Mouse (Mus musculus) brown adipose tissue, adult 24 weeks (tissue): ENCODE measurements around the gene Grpel1. TPM values are rescaled to one million over a fixed set of nuclear protein-coding genes. Genes with fewer than 3 reads are reported as not detected.

Experiments
- H3K27ac ChIP-seq: fragments of 200-500 bp; replicated peaks from 2 replicates; pipeline ENCODE4 v1.5.1; 2012; ENCODE audit warnings: low read depth, mild to moderate bottlenecking, low read length
- H3K4me1 ChIP-seq: fragments of 200-500 bp; 2 replicates; pipeline ENCODE4 v1.6.1; 2012; ENCODE audit warnings: low read length, mixed read lengths; ENCODE audit not compliant: control insufficient read depth, insufficient read depth, insufficient read length
- H3K4me3 ChIP-seq: fragments of 200-500 bp; 2 replicates; pipeline ENCODE4 v1.5.1; 2012; ENCODE audit warnings: low read depth, mild to moderate bottlenecking, low read length, moderate library complexity; ENCODE audit not compliant: insufficient read depth
- polyA plus RNA-seq: library from polyadenylated mRNA; stranded (reverse); fragments of >200 nt; gene quantifications from 2 replicates; pipeline ENCODE4 v1.2.4, GENCODE M21; 2012; ENCODE audit not compliant: missing spikeins, insufficient read depth, insufficient read length

Grpel1 gene
- polyA plus RNA-seq, 1 experiment, result 149 TPM

DNA sequence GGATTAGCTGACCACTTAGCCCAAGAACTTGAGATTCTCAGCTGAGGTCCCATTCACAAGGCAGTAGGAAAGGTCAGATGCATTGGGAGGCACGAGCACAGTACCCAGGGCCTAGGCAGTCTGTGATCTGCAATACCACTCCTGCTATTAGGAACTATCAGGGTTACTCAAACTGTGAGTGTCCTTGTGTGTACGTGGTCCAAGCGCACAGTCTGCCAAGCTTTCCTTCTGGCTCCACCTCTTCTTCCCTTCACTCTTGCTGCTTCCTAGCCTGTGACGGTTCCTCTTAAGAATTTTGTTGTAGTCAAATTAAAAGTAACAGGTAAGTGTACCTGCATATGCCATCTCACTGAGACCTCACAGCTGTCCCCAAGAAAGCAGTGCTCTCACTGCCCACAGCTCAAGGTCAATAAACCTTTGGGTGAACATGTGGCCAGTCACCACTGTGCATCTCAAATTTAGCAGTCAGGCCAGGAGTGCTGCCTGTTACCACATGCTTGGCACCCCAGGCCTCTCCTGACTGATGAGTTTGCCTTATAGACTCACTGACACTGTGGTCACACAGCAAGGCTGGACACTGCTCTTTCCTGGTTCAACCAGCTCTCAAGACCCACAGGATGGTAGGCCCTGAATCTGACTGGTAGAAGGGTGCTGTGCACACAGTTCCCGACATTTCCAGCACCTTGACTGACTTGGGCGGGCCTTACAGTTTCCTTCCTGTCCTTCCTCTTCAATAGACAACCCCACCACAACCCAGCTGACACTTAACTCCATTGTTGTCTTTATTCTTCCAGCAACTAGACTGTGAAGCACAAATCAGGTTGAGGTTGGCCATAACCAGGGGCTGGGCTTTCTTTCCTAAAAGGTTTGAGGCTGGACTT lies 14.0 kb downstream of the Grpel1 start:
- Histone ChIP-seq H3K27ac (peak overlapping the region; percentile 69), H3K4me1 (peaks cover 53% of the 10 kb centered on the region), H3K4me3 (no peak overlapping the region)

DNA sequence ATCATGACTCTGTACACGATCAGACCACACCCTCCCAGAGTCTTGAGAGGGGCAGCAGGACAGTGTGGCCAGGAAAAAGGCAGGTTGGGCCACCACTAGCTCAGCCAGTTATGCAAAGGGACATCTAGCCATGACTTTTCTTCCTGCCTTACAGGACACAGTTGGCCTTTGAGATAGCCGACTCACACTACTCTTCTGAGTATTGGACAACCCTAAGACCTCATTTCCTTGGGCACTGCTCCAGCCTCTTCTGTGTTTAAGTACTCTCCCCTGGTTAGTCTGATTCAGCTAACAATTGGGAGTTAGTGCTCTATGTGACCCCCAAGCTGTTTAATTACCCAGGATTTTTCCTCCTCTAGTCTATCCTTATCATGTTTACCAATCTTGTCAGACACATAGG lies 14.9 kb downstream of the Grpel1 start:
- Histone ChIP-seq H3K4me1 (peaks cover 53% of the 10 kb centered on the region), H3K4me3 (no peak overlapping the region), H3K27ac (peak overlapping the region; percentile 69; the same call in 1 of the 2 replicates)

DNA sequence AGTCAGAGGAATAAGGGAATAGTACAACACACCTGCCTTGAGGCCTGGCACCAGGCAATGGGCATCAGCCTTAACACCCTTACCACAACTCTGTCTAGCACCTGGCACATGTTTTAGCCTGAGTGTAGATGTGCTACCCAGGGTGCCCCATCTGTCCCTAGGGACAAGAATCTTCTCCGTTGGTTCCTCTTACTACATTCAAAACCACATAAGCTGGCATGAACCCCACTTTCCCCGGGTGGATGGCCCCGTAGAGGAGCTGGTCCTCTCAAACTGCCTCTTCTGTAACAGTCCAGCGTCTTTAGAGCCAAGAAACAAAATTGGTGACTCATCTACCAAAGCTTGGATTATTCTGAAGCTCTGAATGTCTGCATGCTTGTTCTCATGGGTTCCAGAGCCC lies 15.6 kb downstream of the Grpel1 start:
- Histone ChIP-seq H3K4me3 (no peak overlapping the region), H3K27ac (peak overlapping the region; percentile 29; the same call in 1 of the 2 replicates), H3K4me1 (peaks cover 53% of the 10 kb centered on the region)

DNA sequence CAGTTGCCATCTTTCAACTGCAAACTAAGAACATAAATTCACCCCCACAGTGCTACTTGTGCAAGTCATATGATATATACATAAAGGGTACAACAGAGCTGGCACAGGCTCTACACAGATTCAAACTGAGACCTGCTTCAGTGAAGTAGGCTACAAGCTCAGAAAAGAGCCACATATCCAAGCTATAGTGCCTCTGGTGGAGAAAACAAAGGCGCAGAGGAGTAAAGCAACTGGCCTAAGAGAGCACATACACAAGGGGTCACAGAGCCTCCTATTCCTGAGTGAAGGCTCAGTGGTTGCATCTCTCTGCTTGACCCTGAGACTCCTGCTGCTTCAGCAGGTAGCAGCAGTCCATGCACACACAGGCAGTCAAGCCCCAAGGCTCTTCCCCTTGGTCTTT lies 16.3 kb downstream of the Grpel1 start:
- Histone ChIP-seq H3K4me1 (peaks cover 53% of the 10 kb centered on the region), H3K4me3 (no peak overlapping the region), H3K27ac (no peak overlapping the region)

DNA sequence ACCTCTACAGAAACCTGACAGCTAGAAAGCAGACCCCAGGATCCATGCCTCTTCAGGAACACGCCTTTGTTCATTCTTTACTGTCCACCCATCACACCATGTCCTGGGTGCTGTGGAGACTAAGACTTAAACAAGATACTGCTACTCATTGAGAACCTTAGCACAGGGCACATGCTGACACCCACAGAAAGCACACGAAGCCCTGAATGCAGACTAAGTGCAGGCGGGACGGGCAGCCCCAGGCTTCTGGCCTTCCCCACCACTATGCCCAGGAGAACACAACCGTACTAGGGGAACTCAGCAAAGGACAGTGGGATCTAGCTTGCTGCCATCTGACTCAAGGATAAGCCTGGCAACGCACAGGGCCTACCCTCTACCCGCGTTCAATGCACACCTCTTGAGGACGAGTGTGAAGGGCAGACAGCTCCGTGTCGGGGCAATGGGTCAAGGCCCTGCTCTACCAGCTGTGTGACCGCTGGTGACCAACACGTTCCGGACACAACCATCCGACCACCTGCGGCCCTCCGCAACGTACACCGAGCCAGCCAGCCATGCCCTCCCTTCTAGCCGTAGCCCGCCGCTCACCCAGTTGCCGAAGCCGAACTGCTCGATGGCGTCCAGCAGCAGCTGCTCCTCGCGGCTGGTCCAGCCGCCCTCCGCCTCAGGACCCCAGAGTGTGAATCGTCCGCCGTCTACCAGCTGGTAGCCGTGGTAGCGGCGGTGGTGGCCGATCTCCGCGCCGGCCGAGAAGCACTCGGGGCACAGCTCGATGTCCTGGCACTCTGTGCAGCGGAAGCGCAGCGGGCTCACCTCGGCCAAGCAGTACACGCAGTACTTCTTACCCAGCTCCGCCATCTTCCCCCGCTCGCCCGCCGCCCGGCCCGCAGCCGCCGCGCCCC lies 18.7 kb downstream of the Grpel1 start:
- Histone ChIP-seq H3K4me1 (peaks cover 41% of the 10 kb centered on the region), H3K4me3 (peak overlapping the region; percentile 99), H3K27ac (peak overlapping the region; percentile 75)

DNA sequence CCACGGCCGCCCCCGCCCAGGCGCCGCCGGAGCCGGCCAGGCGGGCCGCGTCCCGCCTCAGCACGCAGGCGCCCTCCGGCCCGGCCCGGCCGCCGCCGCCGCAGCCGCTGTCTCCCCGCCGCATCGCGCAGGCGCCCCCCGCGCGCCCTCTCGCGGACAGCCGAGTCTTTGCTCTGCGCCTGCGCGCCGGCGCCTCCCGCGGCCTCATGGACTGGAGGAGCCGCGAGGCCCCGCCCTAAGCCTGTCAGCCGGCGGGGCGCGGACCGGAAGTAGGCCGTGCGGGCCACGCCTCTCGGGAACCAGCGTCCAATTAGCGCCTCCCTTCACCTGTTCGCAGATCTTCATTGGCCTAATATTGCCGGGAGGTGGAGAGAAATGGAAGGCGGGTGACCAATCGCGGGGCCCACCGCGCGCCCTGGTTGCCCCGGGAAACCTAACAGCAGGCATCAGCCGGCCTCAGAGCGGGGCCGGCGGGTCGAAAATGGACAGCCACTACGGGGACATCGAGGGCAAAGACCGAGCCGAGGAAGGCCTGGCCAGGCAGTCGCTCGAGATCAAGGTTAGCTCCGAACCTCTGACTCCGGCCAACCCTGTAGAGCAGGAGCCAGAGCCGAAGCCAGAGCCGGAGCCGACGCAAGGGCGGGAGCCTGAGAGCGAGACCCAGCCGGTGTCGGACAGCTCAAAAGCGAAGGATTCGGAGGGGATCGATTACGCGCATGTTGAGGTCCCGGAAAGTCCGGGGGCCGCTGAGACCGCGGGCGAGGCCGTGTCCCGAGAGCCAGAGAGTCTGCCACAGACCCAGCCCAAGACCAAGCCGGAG lies 19.6 kb downstream of the Grpel1 start, which contains the start of the genes Tada2b and Ccdc96:
Gene Tada2b, minus strand, starts transcription at position 115 of the 820 bp plus-strand sequence.
Gene Ccdc96, plus strand, starts transcription at position 418 of the 820 bp plus-strand sequence.
- H3K4me1 ChIP-seq, result peaks cover 33% of the 10 kb centered on the region
- peak within 1 kb of the TSS; percentile 99 for H3K4me3 ChIP-seq
- peak within 1 kb of the TSS; percentile 75 for H3K27ac ChIP-seq

DNA sequence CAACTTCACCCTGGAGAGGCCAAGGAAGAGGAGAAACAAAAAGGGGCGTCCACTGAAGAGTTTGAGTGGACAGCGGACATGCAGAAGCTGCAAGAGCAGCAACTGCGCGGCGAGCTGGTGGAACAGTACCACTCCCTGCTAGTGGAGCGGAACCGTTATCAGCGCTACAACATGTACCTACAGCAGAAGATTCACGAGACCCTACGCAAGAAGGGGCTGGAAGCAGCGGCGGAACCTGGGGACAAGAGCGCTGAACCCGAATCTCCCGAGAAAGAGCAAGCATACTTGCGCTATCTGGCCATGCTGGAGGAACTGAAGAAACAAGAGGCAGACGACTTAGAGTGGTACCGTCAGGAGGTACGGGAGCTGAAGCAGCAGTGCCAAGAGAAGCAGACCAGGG lies 20.5 kb downstream of the Grpel1 start:
- Histone ChIP-seq H3K4me3 (peak overlapping the region; percentile 60), H3K4me1 (peaks cover 25% of the 10 kb centered on the region), H3K27ac (no peak overlapping the region)

DNA sequence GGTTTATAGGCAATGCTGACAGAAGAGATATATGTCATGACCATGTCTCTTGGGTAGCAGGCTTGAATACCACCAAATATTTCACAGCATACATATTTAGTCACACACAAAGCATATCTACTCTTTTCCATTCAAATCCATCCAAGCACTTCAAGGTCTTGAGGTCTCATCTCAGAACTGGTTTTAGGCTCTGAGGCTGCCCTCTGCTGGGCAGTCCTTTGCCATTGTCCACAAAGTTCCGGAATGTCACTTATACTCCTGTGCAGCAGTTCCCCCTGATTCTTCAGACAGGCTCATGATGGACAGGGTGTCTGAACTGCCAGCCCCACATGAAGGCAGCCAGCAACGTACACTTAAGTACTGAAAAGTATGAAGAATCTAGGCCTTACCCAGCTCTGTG lies 24.4 kb downstream of the Grpel1 start:
- Histone ChIP-seq H3K4me3 (no peak overlapping the region), H3K4me1 (no peaks in the 10 kb centered on the region), H3K27ac (no peak overlapping the region)

DNA sequence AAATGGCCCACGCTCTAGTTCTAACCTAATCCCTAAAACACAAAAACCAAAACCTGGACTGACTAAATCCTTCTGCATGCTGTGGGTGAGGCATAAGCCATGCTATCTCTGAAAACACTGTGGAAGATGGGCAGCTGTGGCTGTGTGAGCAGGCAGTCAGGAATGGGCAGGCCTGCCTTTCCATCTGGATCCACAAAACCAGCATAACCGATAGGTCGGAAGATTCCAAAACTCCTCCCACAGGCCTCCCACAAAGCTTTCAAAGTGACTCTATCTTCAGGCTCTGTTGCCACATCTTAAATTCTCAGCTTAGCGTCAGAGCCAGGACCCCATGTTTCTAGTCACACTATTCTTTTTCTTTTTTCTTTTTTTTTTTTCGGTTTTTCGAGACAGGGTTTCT lies 29.1 kb downstream of the Grpel1 start:
- H3K4me1 ChIP-seq, result no peaks in the 10 kb centered on the region
- no peak overlapping the region for H3K27ac ChIP-seq
- no peak overlapping the region for H3K4me3 ChIP-seq

DNA sequence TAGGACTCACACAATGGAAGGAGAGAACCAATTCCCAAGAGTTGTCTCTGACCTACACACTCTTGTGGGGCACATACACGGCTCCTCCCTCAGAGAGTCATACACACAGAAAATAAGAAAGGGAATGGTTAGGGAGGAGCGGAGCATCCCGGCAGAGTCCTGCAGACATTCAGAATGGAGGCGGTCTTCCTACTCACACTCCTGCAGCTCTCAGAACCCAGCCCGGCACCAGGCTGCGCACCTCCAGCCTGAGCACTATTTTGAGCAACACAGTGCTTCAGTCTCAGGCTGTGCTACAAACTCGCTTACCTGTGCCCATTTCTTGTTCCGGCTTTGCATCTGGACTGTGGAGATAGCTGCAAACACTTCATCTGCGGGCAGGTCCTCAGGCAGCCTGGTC lies 29.9 kb downstream of the Grpel1 start:
- no peak overlapping the region for H3K4me3 ChIP-seq
- H3K4me1 ChIP-seq, result no peaks in the 10 kb centered on the region
- H3K27ac ChIP-seq, result no peak overlapping the region

DNA sequence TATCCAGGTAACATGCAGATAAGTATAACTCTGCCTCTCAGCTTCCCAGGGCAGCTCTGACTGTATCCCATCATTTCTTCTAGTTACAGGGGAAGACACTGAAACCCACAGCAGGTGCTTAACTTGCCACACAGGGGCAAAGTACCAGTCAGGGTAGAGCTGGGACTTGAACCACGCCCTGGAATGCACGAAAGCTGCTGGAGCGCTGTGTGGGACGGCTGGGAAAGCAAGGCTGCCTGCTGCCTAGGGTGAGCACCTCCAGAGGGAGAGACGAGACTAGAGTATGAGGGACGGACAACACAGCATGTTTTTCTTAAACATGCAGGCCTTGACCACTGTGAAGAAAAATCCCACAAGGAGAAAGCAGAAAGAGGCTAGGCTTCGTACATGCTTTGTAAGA lies 40.4 kb downstream of the Grpel1 start:
- no peak overlapping the region for H3K4me3 ChIP-seq
- H3K27ac ChIP-seq, result no peak overlapping the region

DNA sequence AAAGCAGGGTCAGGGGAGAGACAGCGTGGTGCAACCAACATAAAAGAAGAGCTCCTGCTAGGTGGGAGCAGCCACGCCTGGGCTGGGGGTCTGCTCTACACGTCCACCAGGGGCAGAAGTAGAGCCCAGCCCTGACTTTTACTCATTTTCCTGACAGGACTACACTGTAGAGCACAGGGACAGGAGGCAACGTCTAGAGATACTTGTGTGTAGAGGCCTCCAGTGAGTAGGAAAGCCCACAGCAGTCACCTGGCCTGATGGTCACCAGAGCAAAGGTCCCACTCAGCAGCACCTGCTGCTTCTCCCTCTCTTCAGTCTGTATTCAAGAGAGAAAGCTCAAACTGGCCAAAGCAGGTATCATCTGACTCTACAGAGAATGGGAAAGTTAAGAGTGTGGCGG lies 40.8 kb downstream of the Grpel1 start:
- no peak overlapping the region for H3K27ac ChIP-seq
- H3K4me1 ChIP-seq, result no peaks in the 10 kb centered on the region
- H3K4me3 ChIP-seq, result no peak overlapping the region

More for the DNA sequence above, 40.4 kb downstream of the Grpel1 start:
- H3K4me1 ChIP-seq, result no peaks in the 10 kb centered on the region

DNA sequence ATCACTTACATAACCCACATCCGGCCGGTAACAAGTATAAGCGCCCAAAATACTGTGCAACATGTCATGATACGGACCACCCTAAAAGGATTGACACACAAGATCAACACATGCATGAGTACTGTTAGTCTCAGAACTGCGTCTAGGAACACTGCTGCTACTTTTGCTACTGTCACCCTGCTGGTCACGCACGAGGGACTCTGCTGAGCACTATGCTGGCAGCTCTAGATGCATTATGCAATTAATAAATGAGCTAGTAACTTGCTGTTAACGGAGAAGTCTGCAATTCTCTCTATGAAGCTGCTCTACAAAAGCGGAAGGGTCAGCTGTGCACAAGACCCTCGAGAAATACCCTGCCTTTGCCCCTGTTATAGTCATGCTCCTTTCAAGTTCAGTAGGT lies 43.6 kb downstream of the Grpel1 start:
- no peak overlapping the region for H3K4me3 ChIP-seq
- no peaks in the 10 kb centered on the region for H3K4me1 ChIP-seq
- no peak overlapping the region for H3K27ac ChIP-seq

DNA sequence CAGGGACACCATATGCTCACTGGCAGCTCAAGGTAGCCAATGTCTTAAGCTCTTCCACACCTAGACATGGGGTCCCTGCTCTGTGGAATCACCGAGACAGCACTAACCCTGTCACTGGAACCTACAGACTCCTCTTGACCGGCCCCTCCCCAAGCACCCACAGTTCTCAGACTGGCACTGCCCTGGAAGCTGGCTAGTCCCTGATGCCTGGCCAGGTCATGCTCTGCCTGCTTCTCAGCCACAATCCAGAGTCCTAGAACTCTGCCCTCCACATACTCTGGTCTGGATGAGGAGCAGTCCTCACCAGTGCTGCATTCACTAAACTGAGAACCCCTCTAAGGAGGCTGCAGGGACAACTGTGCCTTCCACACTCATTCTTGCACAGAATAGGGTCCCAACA lies 46.2 kb downstream of the Grpel1 start:
- H3K4me3 ChIP-seq, result no peak overlapping the region
- 0 out of 2 replicates have a peak, but pooled peaks cover 2% of the 10 kb centered on the region for H3K4me1 ChIP-seq
- H3K27ac ChIP-seq, result no peak overlapping the region
